10 mouse cellular contexts compared by ENCODE assay signal in genomic region chr16:8689979-8690656, GRCm38 (mm10). TPM values are rescaled to one million over a fixed set of nuclear protein-coding genes. Genes with fewer than 3 reads are reported as not detected.
DNase-seq lines count a peak whose midpoint lies in the region; ATAC-seq and TF ChIP-seq lines count a peak whose summit lies in the region.
"Had no signal": no experiment of that assay in that cellular context is flagged by ENCODE, and none has a peak within 500 bp of the region (broad histone marks: within the 10 kb centered on the region; RNA-seq: fewer than 3 reads in every experiment).

No protein-coding gene starts in this region.

- no peak for TF ChIP-seq CTCF in liver, adult 2 months (IDR thresholded peaks at IDR 0.05; ENCODE audit: low read depth, low read length)

- H3K27ac ChIP-seq in forebrain, embryonic 16.5 days (ENCODE audit: low read length) = no peak overlapping the region
- no peak overlapping the region for H3K27ac ChIP-seq in forebrain, embryonic 12.5 days
- H3K27ac ChIP-seq in liver, adult 2 months (replicated peaks; ENCODE audit: insufficient read depth, low read depth, low read length) = no peak overlapping the region
- no peak overlapping the region for H3K27ac ChIP-seq in liver, embryonic 11.5 days (ENCODE audit: low read depth, low read length)
- H3K27ac ChIP-seq in liver, embryonic 16.5 days (ENCODE audit: low read length) = peak overlapping the region; percentile 47

- WGBS in forebrain, embryonic 16.5 days = 57% methylated on average over 11 of the region's 11 CpGs
- WGBS in forebrain, embryonic 12.5 days = 89% methylated on average over 11 of the region's 11 CpGs
- WGBS in liver, adult 2 months = 74% methylated on average over 11 of the region's 11 CpGs
- WGBS in liver, embryonic 11.5 days = 94% methylated on average over 11 of the region's 11 CpGs
- 93% methylated on average over 11 of the region's 11 CpGs for WGBS in liver, embryonic 16.5 days (ENCODE audit: insufficient replicate concordance)

- no peaks in the 10 kb centered on the region for H3K9me3 ChIP-seq in forebrain, embryonic 16.5 days (ENCODE audit: control insufficient read depth, low read length)
- no peaks in the 10 kb centered on the region for H3K9me3 ChIP-seq in forebrain, embryonic 12.5 days
- H3K9me3 ChIP-seq in liver, embryonic 11.5 days (ENCODE audit: control insufficient read depth, low read length) = no peaks in the 10 kb centered on the region
- no peaks in the 10 kb centered on the region for H3K9me3 ChIP-seq in liver, embryonic 16.5 days (replicated peaks; ENCODE audit: control insufficient read depth, low read length)

- peaks cover 36% of the 10 kb centered on the region for H3K36me3 ChIP-seq in forebrain, embryonic 16.5 days (ENCODE audit: control insufficient read depth, insufficient read depth)
- peaks cover 87% of the 10 kb centered on the region for H3K36me3 ChIP-seq in forebrain, embryonic 12.5 days (replicated peaks)
- peaks cover 46% of the 10 kb centered on the region for H3K36me3 ChIP-seq in liver, adult 2 months (ENCODE audit: control insufficient read depth, insufficient read depth, low read length)
- peaks cover 66% of the 10 kb centered on the region for H3K36me3 ChIP-seq in liver, embryonic 11.5 days (ENCODE audit: control insufficient read depth, insufficient read depth, low read length)
- H3K36me3 ChIP-seq in liver, embryonic 16.5 days (ENCODE audit: control insufficient read depth, insufficient read depth) = peaks cover 69% of the 10 kb centered on the region

- H3K9ac ChIP-seq in forebrain, embryonic 16.5 days (replicated peaks; ENCODE audit: low read depth, low read length) = no peak overlapping the region
- H3K9ac ChIP-seq in forebrain, embryonic 12.5 days = no peak overlapping the region
- H3K9ac ChIP-seq in liver, adult 2 months (ENCODE audit: low read depth, low read length) = no peak overlapping the region
- no peak overlapping the region for H3K9ac ChIP-seq in liver, embryonic 11.5 days (ENCODE audit: low read depth, low read length)
- H3K9ac ChIP-seq in liver, embryonic 16.5 days (ENCODE audit: low read depth, low read length) = no peak overlapping the region

- H3K4me3 ChIP-seq in forebrain, embryonic 16.5 days (replicated peaks; ENCODE audit: low read length) = no peak overlapping the region
- no peak overlapping the region for H3K4me3 ChIP-seq in forebrain, embryonic 12.5 days (replicated peaks)
- no peak overlapping the region for H3K4me3 ChIP-seq in liver, adult 2 months (ENCODE audit: insufficient read depth, low read depth, low read length)
- H3K4me3 ChIP-seq in liver, embryonic 11.5 days (ENCODE audit: low read depth, low read length) = no peak overlapping the region
- H3K4me3 ChIP-seq in liver, embryonic 16.5 days (ENCODE audit: low read depth, low read length) = no peak overlapping the region

- no peaks in the 10 kb centered on the region for H3K79me2 ChIP-seq in liver, adult 2 months (ENCODE audit: control insufficient read depth, insufficient read depth, low read length)

- peak; percentile 30 for DNase-seq in liver, adult 2 months (ENCODE audit: extremely low read depth, low read depth, low spot score)
- DNase-seq in liver, embryonic 11.5 days (ENCODE audit: low spot score) = no peak
- DNase-seq in cerebellum, adult 9-10 months = peak; percentile 94
- no peak for DNase-seq in spleen, adult 18-20 months
- DNase-seq in thymus, postnatal 25 days = no peak
- DNase-seq: gastrocnemius, postnatal 14 days had no signal

- no peaks in the 10 kb centered on the region for H3K4me1 ChIP-seq in forebrain, embryonic 16.5 days (replicated peaks; ENCODE audit: control insufficient read depth, insufficient read depth, low read length)
- H3K4me1 ChIP-seq in forebrain, embryonic 12.5 days = no peaks in the 10 kb centered on the region
- H3K4me1 ChIP-seq in liver, adult 2 months (ENCODE audit: control insufficient read depth, insufficient read depth, low read length) = peaks cover 11% of the 10 kb centered on the region
- peaks cover 26% of the 10 kb centered on the region for H3K4me1 ChIP-seq in liver, embryonic 11.5 days (replicated peaks; ENCODE audit: control insufficient read depth, insufficient read depth, low read length)
- peaks cover 43% of the 10 kb centered on the region for H3K4me1 ChIP-seq in liver, embryonic 16.5 days (ENCODE audit: control insufficient read depth, low read depth, low read length)

- no peak for TF ChIP-seq POLR2A in liver, adult 2 months (IDR thresholded peaks at IDR 0.05; ENCODE audit: extremely low read depth, insufficient read depth, low read length)

- peak; percentile 58 for ATAC-seq in forebrain, embryonic 16.5 days
- no peak for ATAC-seq in forebrain, embryonic 12.5 days (ENCODE audit: low FRiP score)
- no peak for ATAC-seq in liver, embryonic 11.5 days (replicated peaks; ENCODE audit: low FRiP score)
- ATAC-seq in liver, embryonic 16.5 days (ENCODE audit: low read depth) = no peak

- no peak overlapping the region for H3K4me2 ChIP-seq in forebrain, embryonic 16.5 days (ENCODE audit: low read length)
- H3K4me2 ChIP-seq in forebrain, embryonic 12.5 days = no peak overlapping the region
- H3K4me2 ChIP-seq in liver, embryonic 11.5 days = no peak overlapping the region
- no peak overlapping the region for H3K4me2 ChIP-seq in liver, embryonic 16.5 days (ENCODE audit: low read depth, low read length)

- no peaks in the 10 kb centered on the region for H3K27me3 ChIP-seq in forebrain, embryonic 16.5 days (replicated peaks; ENCODE audit: control insufficient read depth, insufficient read depth, low read length)
- no peaks in the 10 kb centered on the region for H3K27me3 ChIP-seq in forebrain, embryonic 12.5 days
- H3K27me3 ChIP-seq in liver, adult 2 months (ENCODE audit: control insufficient read depth, insufficient read depth, low read length) = no peaks in the 10 kb centered on the region
- no peaks in the 10 kb centered on the region for H3K27me3 ChIP-seq in liver, embryonic 11.5 days (replicated peaks; ENCODE audit: control insufficient read depth, insufficient read depth, low read length)
- H3K27me3 ChIP-seq in liver, embryonic 16.5 days (ENCODE audit: control insufficient read depth, insufficient read depth, low read depth, low read length) = no peaks in the 10 kb centered on the region

RNA-seq across cellular contexts. Expression of gene Gm5767, which starts 9.5 kb away (rescaled TPM):
- not detected in 2 replicates for polyA plus RNA-seq in forebrain, embryonic 16.5 days (2015; fragmentation: Nextera tagmentation; extraction: Ambion mirVana)
- not detected in 2 replicates for polyA plus RNA-seq in forebrain, embryonic 12.5 days (2016; fragmentation: Nextera tagmentation; extraction: Ambion mirVana)
- total RNA-seq in liver, adult 2 months (2014; rRNA removed) = not detected in 2 replicates
- polyA plus RNA-seq in liver, adult 2 months (2012; rRNA removed) = 0.62 and 0.90 TPM in 2 replicates
- polyA plus RNA-seq in liver, embryonic 11.5 days (2014; fragmentation: Nextera tagmentation; extraction: Ambion mirVana) = not detected in 2 replicates
- polyA plus RNA-seq in liver, embryonic 16.5 days (2015; fragmentation: Nextera tagmentation; extraction: Ambion mirVana) = 0.15 TPM in 1 of 2 replicates, not detected in the other
- total RNA-seq: gastrocnemius, postnatal 14 days had no signal
- polyA plus RNA-seq: limb, embryonic 11.5 days had no signal

RNA-seq across cellular contexts. Expression of gene Carhsp1, which starts 18.2 kb away (rescaled TPM):
- 181 and 200 TPM in 2 replicates for polyA plus RNA-seq in forebrain, embryonic 16.5 days (2015; fragmentation: Nextera tagmentation; extraction: Ambion mirVana)
- polyA plus RNA-seq in forebrain, embryonic 12.5 days (2016; fragmentation: Nextera tagmentation; extraction: Ambion mirVana) = 191 and 210 TPM in 2 replicates
- total RNA-seq in liver, adult 2 months (2014; rRNA removed) = 55.6 and 57.5 TPM in 2 replicates
- polyA plus RNA-seq in liver, adult 2 months (2012; rRNA removed) = 125 and 126 TPM in 2 replicates
- 24.9 and 25.4 TPM in 2 replicates for polyA plus RNA-seq in liver, embryonic 11.5 days (2014; fragmentation: Nextera tagmentation; extraction: Ambion mirVana)
- 95.2 and 96.6 TPM in 2 replicates for polyA plus RNA-seq in liver, embryonic 16.5 days (2015; fragmentation: Nextera tagmentation; extraction: Ambion mirVana)

RNA-seq across cellular contexts. Expression of gene Tmem186, which starts 52.6 kb away (rescaled TPM):
- 26.8 and 27.8 TPM in 2 replicates for polyA plus RNA-seq in forebrain, embryonic 16.5 days (2015; fragmentation: Nextera tagmentation; extraction: Ambion mirVana)
- 24.3 and 25.4 TPM in 2 replicates for polyA plus RNA-seq in forebrain, embryonic 12.5 days (2016; fragmentation: Nextera tagmentation; extraction: Ambion mirVana)
- total RNA-seq in liver, adult 2 months (2014; rRNA removed) = 6.5 and 7.0 TPM in 2 replicates
- polyA plus RNA-seq in liver, adult 2 months (2012; rRNA removed) = 8.0 and 8.7 TPM in 2 replicates
- 16.4 and 19.4 TPM in 2 replicates for polyA plus RNA-seq in liver, embryonic 11.5 days (2014; fragmentation: Nextera tagmentation; extraction: Ambion mirVana)
- polyA plus RNA-seq in liver, embryonic 16.5 days (2015; fragmentation: Nextera tagmentation; extraction: Ambion mirVana) = 8.9 and 9.7 TPM in 2 replicates

RNA-seq across cellular contexts. Expression of gene Pmm2, which starts 52.6 kb away (rescaled TPM):
- 48.1 and 53.4 TPM in 2 replicates for polyA plus RNA-seq in forebrain, embryonic 16.5 days (2015; fragmentation: Nextera tagmentation; extraction: Ambion mirVana)
- polyA plus RNA-seq in forebrain, embryonic 12.5 days (2016; fragmentation: Nextera tagmentation; extraction: Ambion mirVana) = 46.7 and 54.1 TPM in 2 replicates
- total RNA-seq in liver, adult 2 months (2014; rRNA removed) = 27.9 and 30.5 TPM in 2 replicates
- polyA plus RNA-seq in liver, adult 2 months (2012; rRNA removed) = 54.9 and 65.2 TPM in 2 replicates
- polyA plus RNA-seq in liver, embryonic 11.5 days (2014; fragmentation: Nextera tagmentation; extraction: Ambion mirVana) = 52.9 and 55.8 TPM in 2 replicates
- polyA plus RNA-seq in liver, embryonic 16.5 days (2015; fragmentation: Nextera tagmentation; extraction: Ambion mirVana) = 29.5 and 30.1 TPM in 2 replicates

Comparison
In these comparisons a context has a peak if more than half of its experiments do, and no peak if none do; other contexts are left out.
1. DNase-seq: peak in liver, adult 2 months (single experiment) and cerebellum, adult 9-10 months (single experiment); none in liver, embryonic 11.5 days (single experiment), spleen, adult 18-20 months (0 of 2) and thymus, postnatal 25 days (single experiment).